Mouse (Mus musculus) cerebellum, postnatal 10 days (tissue): Measurements from ENCODE around the gene Shisa8.
A peak's percentile ranks its signal among the peaks of the same experiment; 100 is the strongest.

Experiments used
- DNase-seq, 2 experiments: peaks; one replicate each; pipeline ENCODE4 v3.0.0; 2021; ENCODE audit warnings: mixed read lengths in 2 of 2

Shisa8 gene

GRCm38 (mm10) chr15:82170437-82171377, 41.9 kb downstream of the Shisa8 start:
- DNase-seq = peak; percentile 77 to 87

GRCm38 (mm10) chr15:82169671-82170070, 42.9 kb downstream of the Shisa8 start:
- DNase-seq = no peak

- DNase-seq = peak; percentile 61 to 65
Observed at GRCm38 (mm10) chr15:82167201-82168168, 45.1 kb downstream of the Shisa8 start.

- DNase-seq = no peak
Observed at GRCm38 (mm10) chr15:82166240-82167100, 46.1 kb downstream of the Shisa8 start.

- DNase-seq = peak; percentile 89 to 93
Observed at GRCm38 (mm10) chr15:82165332-82166239, 47.0 kb downstream of the Shisa8 start.

GRCm38 (mm10) chr15:82164496-82164895, 48.1 kb downstream of the Shisa8 start:
- no peak for DNase-seq

GRCm38 (mm10) chr15:82164061-82164399, 48.6 kb downstream of the Shisa8 start:
- DNase-seq = no peak

GRCm38 (mm10) chr15:82163356-82164060, 49.1 kb downstream of the Shisa8 start:
- DNase-seq = no peak

GRCm38 (mm10) chr15:82161965-82162600, 50.5 kb downstream of the Shisa8 start:
- no peak for DNase-seq

GRCm38 (mm10) chr15:82160731-82161640, 51.6 kb downstream of the Shisa8 start:
- no peak for DNase-seq

- DNase-seq = no peak
Observed at GRCm38 (mm10) chr15:82159471-82159870, 53.1 kb downstream of the Shisa8 start.

- no peak for DNase-seq
Observed at GRCm38 (mm10) chr15:82158243-82159035, 54.2 kb downstream of the Shisa8 start.

- no peak for DNase-seq
Observed at GRCm38 (mm10) chr15:82156902-82157301, 55.7 kb downstream of the Shisa8 start.

- DNase-seq = no peak
Observed at GRCm38 (mm10) chr15:82156298-82156697, 56.3 kb downstream of the Shisa8 start.
